Mouse (Mus musculus) intestine, embryonic 16.5 days (tissue): ENCODE results near the gene Slc24a4. TPM values are rescaled to one million over a fixed set of nuclear protein-coding genes. Genes with fewer than 3 reads are reported as not detected.

Experiments used
- ATAC-seq: fragments of 200-750 bp; cut with Nextera tagmentation; 2 replicates; pipeline ENCODE4 v1.8.0; 2017; ENCODE audit warnings: moderate TSS enrichment, moderate library complexity
- H3K27ac ChIP-seq: fragments of 300-500 bp; sonication (generic); 2 replicates; pipeline ENCODE4 v1.5.1; 2014; ENCODE audit warnings: mild to moderate bottlenecking, low read length
- H3K27me3 ChIP-seq: fragments of 300-500 bp; sonication (generic); replicated peaks from 2 replicates; pipeline ENCODE4 v1.6.1; 2014; ENCODE audit warnings: low read length, control low read depth, mixed read lengths; ENCODE audit not compliant: control insufficient read depth, insufficient read depth
- H3K36me3 ChIP-seq: fragments of 300-500 bp; sonication (generic); 2 replicates; pipeline ENCODE4 v1.6.1; 2014; ENCODE audit warnings: low read length, control low read depth; ENCODE audit not compliant: control insufficient read depth, insufficient read depth
- H3K4me1 ChIP-seq: fragments of 300-500 bp; sonication (generic); 2 replicates; pipeline ENCODE4 v1.6.1; 2014; ENCODE audit warnings: low read length, control low read depth, mixed read lengths; ENCODE audit not compliant: control insufficient read depth, insufficient read depth
- H3K4me2 ChIP-seq: fragments of 300-500 bp; sonication (generic); 2 replicates; pipeline ENCODE4 v1.6.1; 2014; ENCODE audit warnings: low read depth, low read length, control low read depth
- H3K4me3 ChIP-seq: fragments of 300-500 bp; sonication (generic); 2 replicates; pipeline ENCODE4 v1.5.1; 2014; ENCODE audit warnings: mild to moderate bottlenecking, low read length
- H3K9ac ChIP-seq: fragments of 300-500 bp; sonication (generic); 2 replicates; pipeline ENCODE4 v1.6.1; 2014; ENCODE audit warnings: low read depth, low read length
- H3K9me3 ChIP-seq: fragments of 300-500 bp; sonication (generic); 2 replicates; pipeline ENCODE4 v1.6.1; 2016; ENCODE audit warnings: low read length, control low read depth; ENCODE audit not compliant: control insufficient read depth
- WGBS: fragments of 180-500 bp; shearing (Covaris S2); extraction: QIAGEN DNeasy Blood & Tissue Kit; methylation state at CpG from one replicate; pipeline ENCODE4 v1.1.7; 2014; 5-methylcytosine and 5-hydroxymethylcytosine counted together
- polyA plus RNA-seq: library from polyadenylated mRNA; unstranded; fragments of >200 nt; fragmentation: Nextera tagmentation; extraction: Ambion mirVana; gene quantifications from 2 replicates; pipeline ENCODE4 v1.2.1, GENCODE M21; 2015

Slc24a4 gene
- polyA plus RNA-seq, 1 experiment from 2014 or later: 0.75 TPM

DNA sequence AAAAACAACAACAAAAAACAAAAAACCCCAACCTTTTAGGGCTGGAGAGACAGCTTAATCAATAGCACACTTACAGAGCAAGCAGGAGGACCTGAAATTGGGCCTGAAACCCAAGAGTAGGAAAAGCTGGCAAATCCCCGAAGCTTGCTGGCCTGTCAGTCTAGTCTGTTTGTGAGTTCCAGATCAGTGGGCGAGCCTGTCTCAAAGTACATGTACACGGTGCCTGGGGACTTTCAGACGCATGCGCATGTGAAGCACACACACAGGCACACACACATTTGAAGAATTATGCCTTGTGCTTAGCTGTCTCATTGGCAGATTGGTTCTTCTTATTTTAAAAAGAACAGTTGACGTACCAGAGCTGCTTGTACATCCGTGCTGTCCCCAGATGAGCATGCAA lies 25.3 kb downstream of the Slc24a4 start:
- Histone ChIP-seq H3K36me3 (no peaks in the 10 kb centered on the region), H3K27ac (no peak overlapping the region), H3K9ac (no peak overlapping the region), H3K9me3 (no peaks in the 10 kb centered on the region), H3K4me3 (no peak overlapping the region), H3K4me2 (no peak overlapping the region), H3K4me1 (no peaks in the 10 kb centered on the region), H3K27me3 (no peaks in the 10 kb centered on the region)
- 86% methylated on average over 7 of the region's 7 CpGs for WGBS
- no peak for ATAC-seq

- Histone ChIP-seq H3K4me3 (no peak overlapping the region), H3K4me2 (no peak overlapping the region), H3K4me1 (no peaks in the 10 kb centered on the region), H3K9me3 (no peaks in the 10 kb centered on the region), H3K36me3 (no peaks in the 10 kb centered on the region), H3K9ac (no peak overlapping the region), H3K27ac (no peak overlapping the region), H3K27me3 (no peaks in the 10 kb centered on the region)
- no peak for ATAC-seq
- WGBS: 72% methylated on average over 1 of the region's 1 CpGs
Observed at GRCm38 (mm10) chr12:102154815-102155214, 26.3 kb downstream of the Slc24a4 start.

DNA sequence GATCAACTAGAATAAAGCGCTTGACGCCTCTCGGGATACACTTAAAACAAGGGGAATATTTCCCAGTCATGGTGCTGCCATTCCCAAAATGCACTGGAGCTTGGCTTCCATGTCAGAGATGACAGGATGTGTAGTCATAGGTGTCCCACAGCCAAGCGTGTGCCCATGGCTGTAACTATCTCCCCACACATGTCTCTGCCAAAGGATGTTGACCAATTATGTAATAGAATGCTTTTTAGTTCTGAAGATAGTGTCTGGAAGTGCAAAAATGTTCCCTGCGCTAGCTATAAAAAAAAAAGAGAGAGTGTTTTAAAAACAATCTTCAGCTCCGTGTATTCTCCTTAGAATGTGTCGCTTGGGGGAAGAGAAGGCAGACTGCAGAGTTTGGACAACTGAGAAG lies 36.1 kb downstream of the Slc24a4 start:
- H3K4me3 ChIP-seq: no peak overlapping the region
- H3K9me3 ChIP-seq: no peaks in the 10 kb centered on the region
- no peaks in the 10 kb centered on the region for H3K36me3 ChIP-seq
- no peak for ATAC-seq
- H3K4me2 ChIP-seq: no peak overlapping the region
- no peaks in the 10 kb centered on the region for H3K27me3 ChIP-seq
- 82% methylated on average over 7 of the region's 7 CpGs for WGBS
- H3K9ac ChIP-seq: no peak overlapping the region
- H3K27ac ChIP-seq: no peak overlapping the region
- peaks cover 11% of the 10 kb centered on the region; the same call in 1 of the 2 replicates for H3K4me1 ChIP-seq

- no peaks in the 10 kb centered on the region for H3K27me3 ChIP-seq
- H3K27ac ChIP-seq: peak overlapping the region; percentile 65
- peaks cover 11% of the 10 kb centered on the region; the same call in 1 of the 2 replicates for H3K4me1 ChIP-seq
- no peaks in the 10 kb centered on the region for H3K36me3 ChIP-seq
- H3K4me2 ChIP-seq: no peak overlapping the region
- ATAC-seq: peak; percentile 90
- no peak overlapping the region for H3K9ac ChIP-seq
- H3K4me3 ChIP-seq: no peak overlapping the region
- WGBS: 41% methylated on average over 5 of the region's 5 CpGs
- H3K9me3 ChIP-seq: no peaks in the 10 kb centered on the region
Observed at GRCm38 (mm10) chr12:102166691-102167261, 38.2 kb downstream of the Slc24a4 start.

DNA sequence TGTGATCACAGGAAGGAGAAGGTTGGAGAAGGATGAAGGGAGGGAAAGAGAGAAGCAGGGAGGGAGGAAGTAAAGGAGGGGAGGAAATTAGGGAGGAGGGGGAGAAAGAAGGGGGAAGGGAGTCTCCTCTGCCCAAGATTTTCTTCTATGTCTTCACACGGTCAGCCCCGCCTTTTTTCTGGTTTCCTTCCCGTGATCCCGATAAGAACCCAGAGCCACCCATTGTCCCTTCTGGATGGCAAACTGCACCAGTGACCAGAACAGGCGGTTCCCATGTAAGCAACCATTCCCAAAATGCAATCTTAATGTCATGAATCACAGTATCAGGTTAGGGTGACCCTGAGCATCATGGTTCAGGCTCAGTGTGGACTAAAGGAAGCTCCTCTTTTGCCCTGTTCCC lies 38.8 kb downstream of the Slc24a4 start:
- H3K27ac ChIP-seq: peak overlapping the region; percentile 65
- no peak overlapping the region for H3K9ac ChIP-seq
- H3K27me3 ChIP-seq: no peaks in the 10 kb centered on the region
- H3K9me3 ChIP-seq: no peaks in the 10 kb centered on the region
- no peaks in the 10 kb centered on the region for H3K36me3 ChIP-seq
- ATAC-seq: peak; percentile 33
- H3K4me3 ChIP-seq: no peak overlapping the region
- H3K4me2 ChIP-seq: no peak overlapping the region
- 64% methylated on average over 5 of the region's 5 CpGs for WGBS
- peaks cover 11% of the 10 kb centered on the region; the same call in 1 of the 2 replicates for H3K4me1 ChIP-seq

GRCm38 (mm10) chr12:102172746-102173145 lies 44.2 kb downstream of the Slc24a4 start:
- WGBS: 88% methylated on average over 11 of the region's 11 CpGs
- Histone ChIP-seq H3K36me3 (no peaks in the 10 kb centered on the region), H3K4me3 (no peak overlapping the region), H3K27me3 (no peaks in the 10 kb centered on the region), H3K9me3 (no peaks in the 10 kb centered on the region), H3K27ac (no peak overlapping the region), H3K9ac (no peak overlapping the region), H3K4me1 (no peaks in the 10 kb centered on the region), H3K4me2 (no peak overlapping the region)
- ATAC-seq: no peak

DNA sequence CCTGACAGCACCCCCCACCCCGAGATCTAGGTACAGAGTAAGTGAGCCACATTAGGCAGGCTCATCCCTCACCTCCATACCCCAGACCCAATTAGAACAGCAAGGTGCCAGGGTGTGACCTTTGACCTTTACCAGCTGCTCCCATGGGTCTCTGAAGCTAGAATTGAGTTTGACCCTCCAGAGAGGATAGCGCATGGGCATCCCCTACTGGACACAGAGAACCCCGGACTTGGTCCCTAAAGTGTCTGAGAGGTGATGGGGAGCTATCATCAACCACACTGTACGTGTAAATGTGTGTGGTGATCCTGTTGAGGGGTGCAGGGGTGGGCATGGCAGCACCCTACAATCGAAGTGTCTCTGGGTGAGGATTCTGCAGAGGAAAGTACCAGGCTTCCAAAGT lies 44.8 kb downstream of the Slc24a4 start:
- H3K9me3 ChIP-seq: no peaks in the 10 kb centered on the region
- 85% methylated on average over 5 of the region's 5 CpGs for WGBS
- H3K27me3 ChIP-seq: no peaks in the 10 kb centered on the region
- ATAC-seq: no peak
- no peak overlapping the region for H3K4me3 ChIP-seq
- no peak overlapping the region for H3K9ac ChIP-seq
- no peak overlapping the region for H3K4me2 ChIP-seq
- no peak overlapping the region for H3K27ac ChIP-seq
- H3K36me3 ChIP-seq: no peaks in the 10 kb centered on the region
- no peaks in the 10 kb centered on the region for H3K4me1 ChIP-seq

GRCm38 (mm10) chr12:102180371-102181074 lies 52.0 kb downstream of the Slc24a4 start:
- H3K9ac ChIP-seq: no peak overlapping the region
- no peak overlapping the region for H3K4me2 ChIP-seq
- no peaks in the 10 kb centered on the region for H3K36me3 ChIP-seq
- H3K4me3 ChIP-seq: no peak overlapping the region
- no peak overlapping the region for H3K27ac ChIP-seq
- H3K9me3 ChIP-seq: no peaks in the 10 kb centered on the region
- no peaks in the 10 kb centered on the region for H3K27me3 ChIP-seq
- no peaks in the 10 kb centered on the region for H3K4me1 ChIP-seq
- 70% methylated on average over 18 of the region's 18 CpGs for WGBS
- ATAC-seq: no peak

GRCm38 (mm10) chr12:102181799-102182357 lies 53.3 kb downstream of the Slc24a4 start:
- Histone ChIP-seq H3K9me3 (no peaks in the 10 kb centered on the region), H3K4me3 (no peak overlapping the region), H3K4me2 (no peak overlapping the region), H3K36me3 (no peaks in the 10 kb centered on the region), H3K27me3 (no peaks in the 10 kb centered on the region), H3K27ac (no peak overlapping the region), H3K4me1 (no peaks in the 10 kb centered on the region), H3K9ac (no peak overlapping the region)
- ATAC-seq: peak; percentile 44; the same call in 1 of the 2 replicates
- WGBS: 38% methylated on average over 5 of the region's 5 CpGs
